Mouse (Mus musculus): ENCODE measurements around the gene Tbx2.

The Tbx2 gene

DNA sequence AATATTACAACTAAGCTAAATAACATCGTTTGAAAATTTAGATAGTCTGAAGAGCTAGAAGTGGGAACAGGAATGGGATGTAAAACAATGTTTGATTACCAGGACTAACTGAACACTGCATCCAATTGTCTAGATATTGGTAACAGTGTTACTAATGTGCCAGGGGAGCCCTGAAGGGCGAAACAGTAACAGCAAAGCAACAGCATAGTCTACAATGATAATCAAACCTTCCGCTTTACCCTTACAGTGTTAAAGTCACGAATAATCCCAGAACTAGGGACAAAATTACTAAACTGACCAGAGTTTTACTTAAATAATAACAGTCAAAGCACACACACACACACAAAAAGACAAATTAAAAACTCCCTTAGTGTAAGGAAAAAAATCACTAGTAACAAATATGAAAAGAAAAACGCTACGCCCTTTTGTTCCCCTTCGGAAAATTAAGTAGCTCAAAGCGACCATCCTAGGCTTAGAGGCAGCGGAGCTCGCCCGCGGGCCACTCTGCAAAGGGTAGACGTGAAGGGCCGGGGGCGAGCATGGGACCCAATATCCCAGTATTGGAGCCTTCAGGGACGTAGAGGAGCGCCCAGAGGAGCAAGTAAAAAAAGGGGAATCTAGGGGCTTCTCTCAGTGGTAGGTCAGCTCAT lies 55.6 kb downstream of the Tbx2 start:
- DNase-seq (ENCODE audit: low read depth, low spot score), result no peak

- no peak for DNase-seq (ENCODE audit: low read depth, low spot score)
Measured at GRCm38 (mm10) chr11:85888451-85888961, 56.2 kb downstream of the Tbx2 start.

- DNase-seq (ENCODE audit: low read depth, low spot score), result no peak
Measured at GRCm38 (mm10) chr11:85889056-85889729, 56.8 kb downstream of the Tbx2 start.

DNA sequence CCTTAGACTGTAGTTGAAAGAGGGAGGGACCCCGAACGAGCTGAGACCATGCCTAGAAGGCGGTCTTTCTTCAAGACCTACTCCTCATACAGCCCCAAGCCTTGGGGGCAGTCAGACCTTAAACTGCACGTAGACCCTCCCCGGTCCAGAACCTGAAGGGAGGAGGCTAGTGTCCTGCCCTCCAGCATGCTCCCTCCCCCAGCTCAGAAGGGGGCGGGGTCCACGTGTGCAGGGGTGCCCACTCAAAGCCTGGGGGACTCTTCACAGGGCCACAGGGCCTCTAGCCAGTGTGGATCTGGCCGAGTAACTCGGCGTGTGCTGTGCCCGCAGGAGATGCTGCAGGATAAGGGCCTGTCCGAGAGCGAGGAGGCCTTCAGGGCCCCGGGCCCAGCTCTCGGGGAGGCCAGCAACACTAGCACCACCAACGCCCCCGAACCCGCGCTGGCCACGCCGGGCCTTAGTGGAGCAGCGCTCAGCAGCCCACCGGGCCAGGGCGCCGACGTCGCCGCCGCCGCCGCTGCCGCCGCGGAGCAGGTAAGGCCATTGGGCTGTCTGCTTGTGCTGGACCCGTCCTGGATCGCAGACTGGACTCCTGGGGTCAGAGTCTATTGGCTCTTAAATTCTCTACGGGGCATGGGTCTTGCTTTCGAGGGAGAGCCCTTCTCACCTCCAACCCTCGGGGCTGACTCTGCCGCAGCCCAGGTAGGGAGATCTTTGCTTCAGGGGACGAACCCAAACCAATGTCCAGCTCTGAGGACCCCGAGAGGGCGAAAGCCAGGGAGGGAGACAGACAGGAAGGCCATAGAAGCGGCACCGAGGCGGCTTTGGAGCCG lies 57.6 kb downstream of the Tbx2 start:
- no peak for DNase-seq (ENCODE audit: low read depth, low spot score)

- no peak for DNase-seq (ENCODE audit: low read depth, low spot score)
Measured at GRCm38 (mm10) chr11:85890563-85890845, 58.2 kb downstream of the Tbx2 start.

DNA sequence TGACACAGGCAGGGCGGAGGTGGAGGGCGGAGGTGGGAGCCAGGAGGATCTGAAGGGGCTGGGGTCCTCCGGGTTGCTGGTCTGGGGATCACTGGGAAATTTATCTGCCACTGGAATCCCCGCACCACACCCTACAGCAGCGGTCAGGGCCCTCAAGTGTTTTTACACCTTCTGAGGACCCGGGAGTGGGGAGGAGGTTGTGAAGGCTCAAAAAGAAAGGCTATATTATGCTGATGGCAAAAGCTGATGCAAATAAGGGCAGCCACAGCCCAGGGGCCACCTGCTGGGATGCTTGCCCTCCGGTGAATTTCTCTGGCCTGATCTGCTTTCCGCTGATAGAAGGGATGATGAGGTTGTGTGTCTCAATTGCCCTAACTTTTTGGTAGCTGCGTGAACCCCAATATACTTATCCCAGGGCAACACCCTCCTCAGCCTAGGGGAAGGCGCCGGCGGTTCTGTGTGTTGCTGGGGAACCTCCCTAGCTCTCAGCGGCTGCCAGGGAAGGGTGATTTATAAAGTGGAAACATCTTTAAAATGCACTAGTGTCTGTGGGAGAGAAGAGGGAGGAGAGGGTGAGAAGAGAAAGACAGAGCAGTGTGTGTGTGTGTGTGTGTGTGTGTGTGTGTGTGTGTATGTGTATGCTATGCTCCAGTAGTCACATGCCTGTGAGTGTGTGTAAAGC lies 58.8 kb downstream of the Tbx2 start:
- DNase-seq (ENCODE audit: low read depth, low spot score), result no peak
